Mouse (Mus musculus) layer of hippocampus, postnatal 25 days (tissue): ENCODE results near the gene Ankrd11. TPM values are rescaled to one million over a fixed set of nuclear protein-coding genes. Genes with fewer than 3 reads are reported as not detected.

Source experiments
- DNase-seq, 2 experiments: peaks; one replicate each; pipeline ENCODE4 v3.0.0; 2022; ENCODE audit warnings: mixed read lengths in 2 of 2, low spot score in 1 of 2; ENCODE audit errors: extremely low spot score in 1 of 2
- total RNA-seq, 2 experiments: library from RNA; stranded (reverse); gene quantifications; 2 replicates each; pipeline ENCODE4 v1.2.3; 2021

The Ankrd11 gene
- total RNA-seq, 2 experiments from 2014 or later = 147 to 171 TPM

DNA sequence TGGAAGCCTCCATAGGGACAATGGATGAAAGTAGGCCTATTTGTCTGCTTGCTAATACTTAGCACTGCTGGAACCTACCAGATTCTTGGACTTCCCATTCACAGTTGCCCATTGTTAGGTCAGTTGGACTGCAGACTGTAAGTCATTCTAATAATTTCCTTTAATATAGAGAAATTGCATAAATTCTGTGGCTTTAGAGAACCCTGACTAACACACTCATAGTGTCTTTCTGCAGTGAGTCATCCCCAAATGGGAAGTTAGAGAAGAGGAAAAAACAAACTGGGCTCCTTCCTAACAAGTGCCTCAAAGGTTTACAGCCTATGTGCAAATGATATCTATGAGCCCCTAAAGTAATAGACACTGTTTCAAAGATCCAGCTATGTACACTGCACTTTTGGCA, 108.1 kb downstream of the Ankrd11 start:
- no peak for DNase-seq

GRCm38 (mm10) chr8:122932561-122932959, 109.5 kb downstream of the Ankrd11 start:
- DNase-seq = no peak

DNA sequence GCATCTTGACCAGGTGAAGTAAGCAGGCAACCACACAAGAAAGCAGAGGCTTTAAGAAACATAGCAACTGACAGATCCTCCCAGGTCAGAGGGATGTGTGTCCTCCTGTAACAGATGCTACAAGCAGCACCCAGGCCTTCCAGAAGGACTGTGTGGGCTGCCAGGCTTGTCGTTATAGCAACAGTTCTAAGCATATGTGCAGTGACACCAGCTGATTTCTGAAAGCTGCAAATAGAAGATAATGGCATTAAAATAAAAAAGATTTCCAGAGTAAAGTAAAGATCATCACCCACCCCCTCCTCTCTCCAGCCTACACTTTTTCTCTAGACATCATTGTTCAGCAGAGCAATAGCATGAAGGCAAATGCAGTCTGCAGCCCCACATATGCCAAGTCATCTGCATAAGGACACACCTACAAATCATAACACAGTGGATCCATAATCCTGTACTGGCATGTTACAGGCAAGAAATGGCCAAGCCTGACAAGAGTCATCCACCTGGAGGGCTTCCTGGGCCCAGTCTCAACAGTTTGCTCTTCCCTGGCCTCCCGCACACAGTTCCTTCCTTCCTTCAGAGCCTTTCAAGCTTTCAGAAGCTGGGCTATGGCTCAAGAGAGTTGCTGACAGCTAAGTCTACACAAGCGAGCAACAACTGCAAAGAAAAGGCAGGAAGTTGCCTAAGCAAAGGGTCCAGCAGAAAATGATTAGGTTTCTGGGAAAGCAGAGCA, 110.1 kb downstream of the Ankrd11 start:
- DNase-seq = peak; percentile 44 to 55

GRCm38 (mm10) chr8:122928631-122929224, 113.3 kb downstream of the Ankrd11 start:
- DNase-seq = no peak

DNA sequence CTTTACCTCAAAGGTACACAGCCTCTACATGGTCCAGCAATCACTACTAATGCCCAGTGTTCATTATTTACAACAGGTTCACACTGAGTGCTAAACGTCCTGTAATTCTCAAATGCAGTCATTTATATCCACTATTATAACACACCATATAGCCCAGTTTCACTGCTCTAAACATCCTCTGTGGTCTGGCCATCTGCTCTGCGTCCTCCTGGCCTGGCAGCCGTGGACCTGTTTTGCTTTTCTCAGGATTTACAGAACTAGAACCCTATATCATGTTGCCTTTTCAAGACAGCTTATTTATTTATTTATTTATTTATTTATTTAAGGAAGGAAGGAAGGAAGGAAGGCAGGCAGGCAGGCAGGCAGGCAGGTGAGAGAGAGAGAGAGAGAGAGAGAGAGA, 114.2 kb downstream of the Ankrd11 start:
- no peak for DNase-seq

- no peak for DNase-seq
Measured at GRCm38 (mm10) chr8:122926782-122927181, 115.3 kb downstream of the Ankrd11 start.

DNA sequence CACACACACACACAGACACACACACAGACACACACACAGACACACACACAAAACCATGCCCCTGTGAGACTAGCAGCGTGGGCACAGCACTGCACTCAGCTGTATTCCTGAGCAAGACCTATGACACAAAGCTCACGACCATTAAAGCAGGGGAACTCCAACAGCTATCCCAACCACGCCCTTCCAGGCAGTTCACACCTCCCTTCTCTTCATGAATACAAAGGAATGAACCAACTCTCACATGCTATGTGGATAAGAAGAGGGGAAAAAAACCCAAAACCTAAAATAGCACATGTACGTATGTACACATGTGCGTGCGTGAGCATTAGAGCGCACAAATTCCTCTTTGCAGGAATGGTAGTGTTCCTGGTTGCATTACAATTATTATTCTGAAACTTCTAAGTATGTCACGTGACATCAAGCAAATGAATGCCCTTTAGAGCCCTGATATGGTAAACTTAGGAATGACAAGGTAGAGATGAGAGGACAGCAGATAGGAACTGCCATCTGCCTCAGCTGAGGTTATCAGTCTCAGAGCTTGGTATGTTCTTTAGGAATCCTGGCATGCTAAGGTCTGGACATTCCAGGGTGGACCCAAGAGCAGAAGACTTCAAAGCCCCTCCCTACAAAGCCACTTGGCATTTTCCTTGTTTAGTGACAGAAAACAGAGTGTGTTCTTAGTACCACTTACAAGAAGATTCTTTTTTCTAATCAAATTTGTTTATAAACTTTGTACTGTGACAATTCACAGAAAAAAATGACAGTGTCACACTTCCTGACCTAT, 115.9 kb downstream of the Ankrd11 start:
- DNase-seq = no peak

GRCm38 (mm10) chr8:122924091-122924490, 118.0 kb downstream of the Ankrd11 start:
- no peak for DNase-seq

DNA sequence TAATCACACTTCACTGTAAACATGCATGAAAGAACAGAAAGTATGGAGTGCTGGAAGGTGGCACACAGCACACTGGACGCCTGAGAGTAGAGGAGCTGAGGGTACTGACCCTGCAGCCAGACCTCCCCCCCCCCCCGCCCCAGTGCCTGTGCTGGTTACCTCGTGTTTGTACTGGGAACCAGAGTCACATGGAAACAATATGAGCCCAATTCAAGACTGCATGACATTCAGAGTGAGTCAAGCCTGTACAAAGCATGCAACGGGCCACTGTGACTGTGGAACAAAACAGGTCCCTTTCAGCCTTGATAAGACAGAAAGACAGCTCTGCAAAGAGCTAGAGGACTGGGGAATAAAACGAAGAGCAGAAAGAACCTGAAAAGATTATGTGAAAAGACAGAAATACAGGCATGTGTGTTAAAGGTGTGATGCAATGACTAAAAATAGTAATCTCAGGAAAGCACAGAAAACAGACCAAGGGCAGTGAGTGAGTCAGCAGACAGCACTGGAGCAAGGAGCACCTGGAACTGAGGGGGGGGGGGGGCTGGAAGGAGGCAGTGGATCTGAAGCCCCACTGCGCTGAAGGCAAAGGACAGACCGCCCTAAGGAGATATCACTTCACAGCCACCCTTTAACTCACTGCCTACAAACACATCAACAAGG, 118.5 kb downstream of the Ankrd11 start:
- DNase-seq = no peak

DNA sequence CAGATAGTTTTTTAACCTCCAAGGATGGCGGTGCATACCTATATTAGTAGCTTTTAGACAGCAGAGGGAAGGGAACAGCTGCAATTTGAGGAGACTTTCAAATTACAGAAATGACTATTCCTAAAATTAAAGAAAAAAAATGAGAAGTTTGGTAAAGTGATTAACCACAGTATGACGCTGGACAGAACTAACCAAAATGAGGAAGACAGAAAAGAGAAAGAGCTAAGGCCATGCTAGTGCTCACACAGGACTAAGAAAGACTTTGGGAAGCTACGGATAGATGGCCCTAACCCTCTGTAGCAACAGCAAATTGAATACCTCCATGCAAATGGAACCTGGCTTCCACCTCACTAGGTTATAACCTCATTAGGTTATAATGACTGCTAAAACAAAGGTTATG, 119.1 kb downstream of the Ankrd11 start:
- DNase-seq = no peak

- DNase-seq = no peak
Measured at GRCm38 (mm10) chr8:122920890-122921289, 121.2 kb downstream of the Ankrd11 start.

DNA sequence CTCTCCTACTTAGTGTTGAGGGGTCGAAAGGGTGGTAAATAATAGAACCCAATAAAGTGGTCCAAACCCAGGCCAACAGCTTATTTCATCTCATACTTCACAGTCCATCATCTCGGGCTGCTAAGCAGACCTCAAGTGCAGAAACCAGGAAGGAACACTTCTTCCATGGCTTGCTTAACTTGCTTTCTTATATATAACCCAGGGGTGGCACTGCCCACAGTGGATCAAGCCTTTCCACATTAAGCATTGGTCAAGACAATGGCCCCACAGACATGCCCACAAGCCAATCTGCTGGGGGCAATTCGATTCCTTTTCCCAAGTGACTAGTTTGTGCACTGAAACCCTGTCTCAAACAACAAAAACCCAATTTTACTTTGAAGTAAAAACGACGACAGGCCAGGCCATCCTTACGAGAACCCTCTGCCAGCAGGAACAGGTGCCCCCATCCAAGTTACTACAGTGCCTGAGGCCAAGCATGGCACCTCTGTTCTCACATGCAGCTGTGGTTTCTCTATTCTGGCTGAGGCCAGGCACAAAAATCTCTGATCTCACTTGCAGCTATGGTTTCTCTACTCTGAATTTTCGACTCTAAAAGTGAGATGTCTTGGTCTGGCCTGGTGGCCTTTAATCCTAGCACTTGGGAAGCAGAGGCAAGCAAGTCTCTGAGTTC, 123.5 kb downstream of the Ankrd11 start:
- DNase-seq = no peak

DNA sequence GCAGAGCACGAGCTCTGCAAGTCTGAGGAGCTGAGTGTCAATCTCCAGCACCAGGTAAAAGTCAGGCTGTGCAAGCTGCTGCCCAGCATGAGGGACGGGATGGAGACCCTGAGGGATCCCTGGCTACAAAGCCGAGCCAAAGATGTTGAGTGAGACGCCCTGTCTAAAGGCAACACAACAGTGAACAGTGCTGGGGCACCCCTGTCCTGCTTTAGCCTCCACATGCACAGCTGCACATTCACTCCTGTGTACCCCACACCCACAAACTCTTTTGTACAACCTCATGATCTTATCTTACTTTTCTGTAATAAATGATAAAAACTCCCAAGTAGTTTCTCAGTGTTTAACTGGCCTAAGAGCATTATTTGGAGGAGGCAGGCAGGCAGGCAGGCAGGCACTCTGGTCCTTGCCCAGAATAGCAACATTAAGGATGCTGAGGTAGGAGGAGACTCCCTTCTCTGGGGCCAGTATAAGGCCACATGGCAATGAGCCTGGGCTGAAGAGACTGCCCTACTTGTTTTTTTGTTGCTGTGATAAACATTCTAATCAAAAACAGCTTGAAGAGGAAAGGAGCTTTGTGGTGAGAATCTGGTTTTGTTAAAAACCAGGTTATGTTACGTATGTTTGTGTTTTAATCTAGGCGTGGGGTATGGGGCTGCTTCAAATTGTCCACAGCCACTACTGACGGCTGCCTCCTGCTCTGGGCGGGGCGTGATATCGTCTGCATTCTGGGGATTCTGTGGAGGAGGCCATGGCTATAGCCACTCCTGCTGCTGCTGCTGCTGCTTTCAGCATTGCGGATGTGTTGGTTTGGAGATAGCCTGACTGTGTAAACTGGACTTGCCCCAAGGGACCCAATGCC, 124.3 kb downstream of the Ankrd11 start:
- no peak for DNase-seq

DNA sequence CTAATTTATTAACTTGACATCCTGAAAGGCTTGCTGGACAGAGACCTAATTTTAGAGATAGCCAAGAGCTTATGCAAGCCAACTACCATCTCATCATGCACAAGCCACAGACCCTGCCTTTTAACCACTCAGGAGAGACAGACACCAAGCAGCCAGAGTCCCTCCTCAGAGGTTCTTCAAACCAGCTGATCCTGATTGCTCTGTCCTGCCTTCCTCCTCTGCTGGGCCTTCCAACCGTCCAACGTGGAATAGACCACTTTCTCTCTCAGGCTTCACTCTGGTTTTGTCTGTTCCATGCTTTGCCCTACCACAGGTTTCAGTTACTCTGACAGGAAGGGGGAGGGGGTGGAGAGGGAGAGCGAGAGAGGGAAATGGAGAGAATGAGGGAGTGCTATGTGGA, 125.3 kb downstream of the Ankrd11 start:
- no peak for DNase-seq

DNA sequence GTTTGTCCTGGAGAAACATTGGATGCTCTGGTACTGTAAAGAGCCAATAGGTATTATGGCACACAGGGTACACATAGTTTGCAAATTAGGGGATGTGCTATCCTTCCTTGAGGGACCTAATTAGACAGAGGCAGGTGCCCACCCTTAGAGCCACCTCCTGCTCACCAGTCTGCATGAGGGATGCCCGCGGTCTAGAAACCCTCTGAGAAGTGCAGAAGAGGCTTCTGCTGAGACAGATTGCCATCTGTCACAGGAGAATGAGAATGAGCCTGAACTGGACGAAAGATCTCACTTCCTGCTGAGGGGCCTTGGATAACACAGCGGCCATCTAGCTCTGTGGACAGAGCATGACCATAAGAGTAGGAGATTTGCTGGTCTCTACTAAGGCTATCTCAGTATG, 129.2 kb downstream of the Ankrd11 start:
- no peak for DNase-seq

GRCm38 (mm10) chr8:122912150-122912549, 129.9 kb downstream of the Ankrd11 start:
- no peak for DNase-seq

DNA sequence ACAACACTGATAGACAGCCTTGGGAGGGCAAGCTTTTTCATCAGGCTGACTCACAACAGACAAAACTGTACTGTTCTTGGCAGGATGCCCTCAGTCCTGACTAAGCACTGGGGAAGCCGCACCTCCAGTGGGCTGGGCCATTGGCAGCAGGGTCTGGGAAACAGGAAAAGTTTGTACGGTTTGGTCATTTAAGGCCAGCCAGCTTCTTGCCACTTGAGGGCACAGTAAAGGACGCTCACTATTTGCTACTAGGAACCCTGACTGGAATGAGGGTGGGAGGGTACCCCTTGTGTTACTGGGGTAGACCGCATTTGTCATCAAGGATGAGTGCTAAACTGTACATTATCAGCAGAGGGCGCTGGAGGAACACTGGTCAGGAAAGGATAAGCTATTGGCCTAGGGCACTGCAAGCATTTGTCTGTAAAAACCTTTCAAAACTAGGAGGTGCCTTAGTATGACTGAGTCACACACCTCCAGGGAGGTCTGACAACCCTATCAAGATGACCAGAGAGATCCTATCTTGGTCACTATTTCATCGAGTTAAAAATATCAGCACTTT, 135.5 kb downstream of the Ankrd11 start:
- peak; percentile 77 to 85 for DNase-seq

DNA sequence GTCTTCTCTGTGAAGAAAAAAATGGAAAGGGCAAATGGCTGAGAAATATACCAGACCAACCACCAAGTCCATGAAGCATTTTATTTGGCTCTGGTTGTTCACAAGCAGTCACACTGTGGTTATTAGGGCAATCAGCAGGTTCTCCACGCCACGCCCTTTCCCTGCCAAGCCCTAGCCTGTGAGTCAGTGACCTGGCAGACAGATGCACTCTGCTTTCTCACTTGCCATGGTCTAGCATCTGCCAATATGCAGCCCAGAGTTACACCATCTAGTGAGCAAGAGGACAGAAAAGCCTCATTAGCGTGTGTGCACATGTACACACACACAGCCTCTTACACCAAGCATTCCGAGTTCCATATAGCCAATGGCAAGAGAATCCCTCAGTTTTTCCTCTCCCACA, 136.7 kb downstream of the Ankrd11 start:
- DNase-seq = no peak

DNA sequence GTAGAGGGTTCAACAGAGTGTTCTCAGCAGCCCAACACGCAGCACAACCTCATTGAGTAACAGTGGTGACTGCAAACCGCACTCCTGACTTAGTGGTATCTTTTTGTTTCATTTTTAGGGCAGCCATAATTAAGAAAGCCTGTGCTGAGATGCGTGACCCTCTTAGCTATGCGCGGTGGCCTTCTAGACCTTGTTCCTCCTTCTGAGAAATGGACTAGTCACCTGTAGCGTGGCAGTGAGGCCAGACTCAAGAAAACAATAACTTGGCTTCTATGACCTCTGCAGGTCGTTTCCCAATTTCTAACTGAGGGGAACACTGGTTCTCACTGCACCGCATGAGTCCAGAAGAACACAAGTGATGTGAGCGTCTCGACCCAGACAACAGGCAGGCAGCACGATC, 137.6 kb downstream of the Ankrd11 start:
- DNase-seq = no peak
